Mouse (Mus musculus) heart, adult 11 months (tissue): ENCODE measurements around the gene Gm10112.

ENCODE experiments used
- DNase-seq: peaks from one replicate; pipeline ENCODE4 v3.0.0; 2022

The Gm10112 gene

GRCm38 (mm10) chrX:111168040-111168439, at the start of gene Gm10112:
Gene Gm10112, plus strand, starts transcription at chrX:111168340.
- no peak for DNase-seq

DNA sequence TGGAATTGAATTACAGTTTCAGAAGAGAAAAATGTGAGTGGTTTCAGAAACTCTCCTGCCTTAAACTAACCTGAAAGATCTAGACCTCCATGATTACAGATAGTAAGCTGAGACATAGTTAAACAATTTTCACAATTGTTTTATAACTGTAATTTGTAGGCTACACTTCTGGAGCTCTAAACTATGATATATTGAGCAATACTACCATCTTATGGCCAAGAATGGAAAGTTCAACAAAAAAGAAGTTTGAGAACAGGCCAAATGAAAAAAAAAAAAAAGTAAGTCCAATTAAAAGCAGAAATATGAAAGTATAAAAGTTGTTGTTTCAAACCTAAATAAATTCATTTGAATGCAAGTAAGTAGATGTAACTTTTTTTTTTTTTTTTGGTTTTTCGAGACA, 21.4 kb downstream of the Gm10112 start:
- DNase-seq, result no peak

DNA sequence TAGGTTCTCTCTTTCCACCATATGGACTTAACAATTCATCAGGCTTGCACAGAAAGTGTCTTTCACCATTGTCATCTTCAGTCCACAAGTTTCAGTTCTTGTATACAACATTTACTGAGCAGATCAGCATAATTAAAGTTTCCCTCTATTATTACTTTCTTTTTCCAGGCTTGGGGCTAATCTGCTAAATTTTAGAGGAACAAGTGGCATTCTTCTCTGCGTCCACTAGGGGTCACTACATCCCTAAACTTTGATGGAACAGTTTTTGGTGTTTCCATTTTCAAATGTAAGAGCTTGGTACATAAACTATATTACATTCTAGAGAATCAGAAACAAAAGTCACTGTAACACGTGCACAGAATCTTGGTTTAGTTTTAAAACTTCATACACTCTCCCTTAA, 28.2 kb downstream of the Gm10112 start:
- DNase-seq, result no peak

DNA sequence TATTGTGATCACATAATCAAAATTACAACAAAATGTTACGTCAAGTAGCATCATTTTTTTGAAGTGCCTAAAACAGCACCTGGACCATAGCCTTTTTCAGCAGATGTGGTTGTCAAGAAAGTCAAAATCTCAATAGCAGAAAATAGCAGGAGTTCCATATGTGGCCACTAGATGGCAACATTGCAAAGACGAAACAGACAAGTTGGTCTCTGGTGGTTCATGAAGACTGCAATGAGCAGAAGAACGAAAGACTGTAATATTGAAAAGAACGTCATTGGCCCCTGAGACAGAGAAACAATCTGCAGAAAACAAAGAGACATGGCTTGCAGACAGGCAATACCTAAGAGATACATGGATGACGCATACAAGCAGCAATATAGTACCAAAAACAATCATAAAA, 42.1 kb downstream of the Gm10112 start:
- DNase-seq, result no peak
